Mouse (Mus musculus) gastrocnemius, adult 8-10 months (tissue): ENCODE results near the gene Timp3. TPM values are rescaled to one million over a fixed set of nuclear protein-coding genes. Genes with fewer than 3 reads are reported as not detected.
"Not testable (repeated sequence)": the region's sequence is repeated elsewhere in the genome, so short reads cannot be mapped to it uniquely, and the experiment has no call there.

Source experiments
- DNase-seq, 2 experiments: peaks; one replicate each; pipeline ENCODE4 v3.0.0; 2022; ENCODE audit warnings: low spot score in 2 of 2
- total RNA-seq, 4 experiments: library from RNA; stranded (reverse); gene quantifications; 2 replicates each; pipeline ENCODE4 v1.2.4; 2022

The Timp3 gene
- total RNA-seq, 4 experiments from 2014 or later: 47.0 to 80.7 (median 56.9) TPM

GRCm38 (mm10) chr10:86346235-86346840 lies 46.2 kb downstream of the Timp3 start:
- DNase-seq: no peak

GRCm38 (mm10) chr10:86351287-86351686 lies 51.1 kb downstream of the Timp3 start:
- no peak for DNase-seq

- no peak for DNase-seq
Observed at GRCm38 (mm10) chr10:86352521-86352920, 52.3 kb downstream of the Timp3 start.

GRCm38 (mm10) chr10:86356819-86357563 lies 56.8 kb downstream of the Timp3 start:
- no peak for DNase-seq

GRCm38 (mm10) chr10:86358307-86358975 lies 58.3 kb downstream of the Timp3 start:
- no peak for DNase-seq

GRCm38 (mm10) chr10:86359208-86359607 lies 59.0 kb downstream of the Timp3 start:
- no peak for DNase-seq

- DNase-seq: peak in 1 of 2 experiments; percentile 32
Observed at GRCm38 (mm10) chr10:86359699-86360098, 59.5 kb downstream of the Timp3 start.

- DNase-seq: no peak
Observed at GRCm38 (mm10) chr10:86363669-86364309, 63.6 kb downstream of the Timp3 start.

GRCm38 (mm10) chr10:86365632-86366092 lies 65.5 kb downstream of the Timp3 start:
- DNase-seq: no peak

- no peak for DNase-seq
Observed at GRCm38 (mm10) chr10:86367346-86367745, 67.2 kb downstream of the Timp3 start.

GRCm38 (mm10) chr10:86368811-86369210 lies 68.6 kb downstream of the Timp3 start:
- no peak for DNase-seq

GRCm38 (mm10) chr10:86369346-86369745 lies 69.2 kb downstream of the Timp3 start:
- DNase-seq: no peak

- peak; percentile 18 to 55 for DNase-seq
Observed at GRCm38 (mm10) chr10:86371561-86371960, 71.4 kb downstream of the Timp3 start.

GRCm38 (mm10) chr10:86374061-86374460 lies 73.9 kb downstream of the Timp3 start:
- no peak for DNase-seq

GRCm38 (mm10) chr10:86375903-86376302 lies 75.7 kb downstream of the Timp3 start:
- no peak for DNase-seq

- peak in 1 of 2 experiments; percentile 13 for DNase-seq
Observed at GRCm38 (mm10) chr10:86376392-86377185, 76.4 kb downstream of the Timp3 start.

- not testable (repeated sequence) for DNase-seq
Observed at GRCm38 (mm10) chr10:86378803-86379202, 78.6 kb downstream of the Timp3 start.

- no peak for DNase-seq
Observed at GRCm38 (mm10) chr10:86380626-86381025, 80.5 kb downstream of the Timp3 start.

GRCm38 (mm10) chr10:86381150-86381921 lies 81.2 kb downstream of the Timp3 start:
- DNase-seq: no peak

- no peak for DNase-seq
Observed at GRCm38 (mm10) chr10:86381922-86382260, 81.7 kb downstream of the Timp3 start.
